Mouse (Mus musculus): ENCODE measurements around the gene Cacnb1. TPM values are rescaled to one million over a fixed set of nuclear protein-coding genes. Genes with fewer than 3 reads are reported as not detected.

Gene Cacnb1
- polyA plus RNA-seq, 1 experiment, result 7.6 TPM

GRCm38 (mm10) chr11:98027785-98028184, 5.0 kb upstream of the Cacnb1 start:
- no peak for DNase-seq
- Histone ChIP-seq H3K36me3 (ENCODE audit: control insufficient read depth, insufficient read depth, low read length) (peaks cover 6% of the 10 kb centered on the region; the same call in 1 of the 2 replicates), H3K4me3 (ENCODE audit: insufficient read depth, low read depth, low read length) (peak overlapping the region; percentile 98)

GRCm38 (mm10) chr11:98027297-98027688, 4.5 kb upstream of the Cacnb1 start:
- peaks cover 4% of the 10 kb centered on the region; the same call in 1 of the 2 replicates for H3K4me1 ChIP-seq (ENCODE audit: control insufficient read depth, insufficient read depth, low read length)
- peak overlapping the region; percentile 98 for H3K4me3 ChIP-seq (ENCODE audit: insufficient read depth, low read depth, low read length)
- peak overlapping the region; percentile 92 for H3K27ac ChIP-seq (ENCODE audit: insufficient read depth, low read depth, low read length)
- TF ChIP-seq CTCF (conservative IDR thresholded peaks at IDR 0.05; ENCODE audit: insufficient read depth, insufficient read length, low read depth, low read length) (no peak), POLR2A (IDR thresholded peaks at IDR 0.05; ENCODE audit: low read depth, low read length) (no peak)
- peaks cover 6% of the 10 kb centered on the region; the same call in 1 of the 2 replicates for H3K36me3 ChIP-seq (ENCODE audit: control insufficient read depth, insufficient read depth, low read length)
- no peak for DNase-seq
- no peaks in the 10 kb centered on the region for H3K27me3 ChIP-seq (replicated peaks; ENCODE audit: control insufficient read depth, insufficient read depth, low read length)
- whole genome bisulfite sequencing, result under 1% methylated on average over 18 of the region's 18 CpGs

More at GRCm38 (mm10) chr11:98027785-98028184, 5.0 kb upstream of the Cacnb1 start:
- Histone ChIP-seq H3K27me3 (replicated peaks; ENCODE audit: control insufficient read depth, insufficient read depth, low read length) (no peaks in the 10 kb centered on the region), H3K4me1 (ENCODE audit: control insufficient read depth, insufficient read depth, low read length) (peaks cover 4% of the 10 kb centered on the region; the same call in 1 of the 2 replicates), H3K27ac (ENCODE audit: insufficient read depth, low read depth, low read length) (no peak overlapping the region)
- TF ChIP-seq POLR2A (IDR thresholded peaks at IDR 0.05; ENCODE audit: low read depth, low read length) (no peak), CTCF (conservative IDR thresholded peaks at IDR 0.05; ENCODE audit: insufficient read depth, insufficient read length, low read depth, low read length) (no peak)
- 9% methylated on average over 7 of the region's 7 CpGs for WGBS

- TF ChIP-seq CTCF (conservative IDR thresholded peaks at IDR 0.05; ENCODE audit: insufficient read depth, insufficient read length, low read depth, low read length) (no peak), POLR2A (IDR thresholded peaks at IDR 0.05; ENCODE audit: low read depth, low read length) (peak; percentile 97)
- H3K27ac ChIP-seq (ENCODE audit: insufficient read depth, low read depth, low read length), result peak within 1 kb of the TSS; percentile 92
- H3K27me3 ChIP-seq (replicated peaks; ENCODE audit: control insufficient read depth, insufficient read depth, low read length), result no peaks in the 10 kb centered on the region
- DNase-seq, result peak; percentile 95
- H3K4me3 ChIP-seq (ENCODE audit: insufficient read depth, low read depth, low read length), result peak within 1 kb of the TSS; percentile 98
- H3K4me1 ChIP-seq (ENCODE audit: control insufficient read depth, insufficient read depth, low read length), result peaks cover 4% of the 10 kb centered on the region; the same call in 1 of the 2 replicates
- peaks cover 6% of the 10 kb centered on the region; the same call in 1 of the 2 replicates for H3K36me3 ChIP-seq (ENCODE audit: control insufficient read depth, insufficient read depth, low read length)
- under 1% methylated on average over 65 of the region's 69 CpGs for WGBS
These were observed 3.9 kb upstream of the Cacnb1 start, which contains the start of gene Rpl19 for GRCm38 (mm10) chr11:98026570-98027296. TSS of gene Rpl19 (plus strand) at chr11:98026710.

GRCm38 (mm10) chr11:98026248-98026569, 3.4 kb upstream of the Cacnb1 start:
- Histone ChIP-seq H3K4me1 (ENCODE audit: control insufficient read depth, insufficient read depth, low read length) (peaks cover 8% of the 10 kb centered on the region), H3K27ac (ENCODE audit: insufficient read depth, low read depth, low read length) (peak overlapping the region; percentile 92), H3K4me3 (ENCODE audit: insufficient read depth, low read depth, low read length) (peak overlapping the region; percentile 98), H3K27me3 (replicated peaks; ENCODE audit: control insufficient read depth, insufficient read depth, low read length) (no peaks in the 10 kb centered on the region), H3K36me3 (ENCODE audit: control insufficient read depth, insufficient read depth, low read length) (peaks cover 6% of the 10 kb centered on the region; the same call in 1 of the 2 replicates)
- 5% methylated on average over 15 of the region's 15 CpGs for WGBS
- TF ChIP-seq POLR2A (IDR thresholded peaks at IDR 0.05; ENCODE audit: low read depth, low read length), result no peak
- TF ChIP-seq CTCF (conservative IDR thresholded peaks at IDR 0.05; ENCODE audit: insufficient read depth, insufficient read length, low read depth, low read length), result no peak
- DNase-seq, result no peak

- DNase-seq, result no peak
- no peaks in the 10 kb centered on the region for H3K27me3 ChIP-seq (replicated peaks; ENCODE audit: control insufficient read depth, insufficient read depth, low read length)
- H3K27ac ChIP-seq (ENCODE audit: insufficient read depth, low read depth, low read length), result no peak overlapping the region
- TF ChIP-seq POLR2A (IDR thresholded peaks at IDR 0.05; ENCODE audit: low read depth, low read length), result no peak
- TF ChIP-seq CTCF (conservative IDR thresholded peaks at IDR 0.05; ENCODE audit: insufficient read depth, insufficient read length, low read depth, low read length), result no peak
- H3K4me1 ChIP-seq (ENCODE audit: control insufficient read depth, insufficient read depth, low read length), result peaks cover 8% of the 10 kb centered on the region
- WGBS, result 96% methylated on average over 3 of the region's 3 CpGs
- H3K4me3 ChIP-seq (ENCODE audit: insufficient read depth, low read depth, low read length), result no peak overlapping the region
- H3K36me3 ChIP-seq (ENCODE audit: control insufficient read depth, insufficient read depth, low read length), result peaks cover 3% of the 10 kb centered on the region; the same call in 1 of the 2 replicates
These were observed 1.7 kb upstream of the Cacnb1 start for GRCm38 (mm10) chr11:98024516-98024915.

- peaks cover 8% of the 10 kb centered on the region for H3K4me1 ChIP-seq (ENCODE audit: control insufficient read depth, insufficient read depth, low read length)
- H3K27me3 ChIP-seq (replicated peaks; ENCODE audit: control insufficient read depth, insufficient read depth, low read length), result no peaks in the 10 kb centered on the region
- no peaks in the 10 kb centered on the region for H3K36me3 ChIP-seq (ENCODE audit: control insufficient read depth, insufficient read depth, low read length)
- DNase-seq, result no peak
- peak overlapping the region; percentile 35; the same call in 1 of the 2 replicates for H3K27ac ChIP-seq (ENCODE audit: insufficient read depth, low read depth, low read length)
- TF ChIP-seq POLR2A (IDR thresholded peaks at IDR 0.05; ENCODE audit: low read depth, low read length), result no peak
- TF ChIP-seq CTCF (conservative IDR thresholded peaks at IDR 0.05; ENCODE audit: insufficient read depth, insufficient read length, low read depth, low read length), result no peak
- peak overlapping the region; percentile 91 for H3K4me3 ChIP-seq (ENCODE audit: insufficient read depth, low read depth, low read length)
- WGBS, result under 1% methylated on average over 23 of the region's 23 CpGs
These were observed 630 bp downstream of the Cacnb1 start for GRCm38 (mm10) chr11:98022253-98022554.

GRCm38 (mm10) chr11:98021565-98022252, 1.1 kb downstream of the Cacnb1 start:
- no peak for DNase-seq
- Histone ChIP-seq H3K4me3 (ENCODE audit: insufficient read depth, low read depth, low read length) (peak overlapping the region; percentile 91), H3K27me3 (replicated peaks; ENCODE audit: control insufficient read depth, insufficient read depth, low read length) (no peaks in the 10 kb centered on the region), H3K27ac (ENCODE audit: insufficient read depth, low read depth, low read length) (no peak overlapping the region), H3K4me1 (ENCODE audit: control insufficient read depth, insufficient read depth, low read length) (peaks cover 8% of the 10 kb centered on the region), H3K36me3 (ENCODE audit: control insufficient read depth, insufficient read depth, low read length) (no peaks in the 10 kb centered on the region)
- TF ChIP-seq CTCF (conservative IDR thresholded peaks at IDR 0.05; ENCODE audit: insufficient read depth, insufficient read length, low read depth, low read length) (no peak), POLR2A (IDR thresholded peaks at IDR 0.05; ENCODE audit: low read depth, low read length) (no peak)
- 6% methylated on average over 34 of the region's 34 CpGs for WGBS

Measured in kidney, adult 2 months (tissue).